Mouse (Mus musculus): ENCODE measurements around the gene Micall2. TPM values are rescaled to one million over a fixed set of nuclear protein-coding genes. Genes with fewer than 3 reads are reported as not detected.
"Not testable (repeated sequence)": the region's sequence is repeated elsewhere in the genome, so short reads cannot be mapped to it uniquely, and the experiment has no call there.

Gene Micall2
- total RNA-seq (2021), result 1 to 10 TPM; 4.1 to 6.6 TPM

- peak; percentile 95 to 96 for DNase-seq
- intact Hi-C loops (cut with DNase I), result no loop called here
These were observed at the start of gene Micall2 for GRCm38 (mm10) chr5:139735677-139736503. Gene Micall2 (minus strand): TSS chr5:139736336.

GRCm38 (mm10) chr5:139781406-139781805 lies 45.3 kb upstream of the Micall2 start:
- DNase-seq, result peak; percentile 41 to 42
- intact Hi-C loops (cut with DNase I), result no loop called here

- intact Hi-C loops (cut with DNase I), result loop anchor here (2.0 kb wide), 1 partner anchor 42 kb away; the partner anchor contains the start of gene Tmem184a
- no peak for DNase-seq
These were observed 40.8 kb upstream of the Micall2 start for GRCm38 (mm10) chr5:139776966-139777365.

- intact Hi-C loops (cut with DNase I), result no loop called here
- DNase-seq, result peak; percentile 96 to 98
These were observed 39.2 kb upstream of the Micall2 start, which contains the start of gene Ints1 for GRCm38 (mm10) chr5:139775216-139775926. Gene Ints1 (minus strand): TSS chr5:139775674.

GRCm38 (mm10) chr5:139768216-139768615 lies 32.1 kb upstream of the Micall2 start:
- no peak for DNase-seq

GRCm38 (mm10) chr5:139764296-139764695 lies 28.2 kb upstream of the Micall2 start:
- intact Hi-C loops (cut with DNase I), result no loop called here
- DNase-seq, result no peak

More at GRCm38 (mm10) chr5:139768216-139768615, 32.1 kb upstream of the Micall2 start:
- intact Hi-C loops (cut with DNase I), result no loop called here

- no peak for DNase-seq
- intact Hi-C loops (cut with DNase I), result no loop called here
These were observed 22.0 kb upstream of the Micall2 start for GRCm38 (mm10) chr5:139758096-139758495.

GRCm38 (mm10) chr5:139756586-139756985 lies 20.4 kb upstream of the Micall2 start:
- no peak for DNase-seq
- intact Hi-C loops (cut with DNase I), result no loop called here

GRCm38 (mm10) chr5:139756135-139756534 lies 20.0 kb upstream of the Micall2 start:
- DNase-seq, result no peak
- intact Hi-C loops (cut with DNase I), result no loop called here

- peak; percentile 41 to 59 for DNase-seq
- intact Hi-C loops (cut with DNase I), result no loop called here
These were observed 18.6 kb upstream of the Micall2 start for GRCm38 (mm10) chr5:139754753-139755152.

GRCm38 (mm10) chr5:139750535-139750934 lies 14.4 kb upstream of the Micall2 start:
- intact Hi-C loops (cut with DNase I), result loop anchor here (1.0 to 2.0 kb wide), 2 partner anchors 33 to 214 kb away; no protein-coding TSS in a partner anchor
- DNase-seq, result peak; percentile 71 to 86

GRCm38 (mm10) chr5:139749413-139750125 lies 13.4 kb upstream of the Micall2 start:
- no peak for DNase-seq
- intact Hi-C loops (cut with DNase I), result loop anchor here (1.0 to 2.0 kb wide), 2 partner anchors 32 to 213 kb away; no protein-coding TSS in a partner anchor

GRCm38 (mm10) chr5:139745771-139746170 lies 9.6 kb upstream of the Micall2 start:
- peak; percentile 68 to 70 for DNase-seq
- intact Hi-C loops (cut with DNase I), result loop anchor here (1.0 kb wide), 1 partner anchor 28 kb away; no protein-coding TSS in a partner anchor

GRCm38 (mm10) chr5:139742640-139743039 lies 6.5 kb upstream of the Micall2 start:
- intact Hi-C loops (cut with DNase I), result not testable (repeated sequence)

GRCm38 (mm10) chr5:139738592-139739315 lies 2.6 kb upstream of the Micall2 start:
- intact Hi-C loops (cut with DNase I), result no loop called here
- no peak for DNase-seq

More at GRCm38 (mm10) chr5:139742640-139743039, 6.5 kb upstream of the Micall2 start:
- DNase-seq, result not testable (repeated sequence)

GRCm38 (mm10) chr5:139737841-139738591 lies 1.9 kb upstream of the Micall2 start:
- no peak for DNase-seq
- intact Hi-C loops (cut with DNase I), result no loop called here

GRCm38 (mm10) chr5:139736504-139736940 lies 386 bp upstream of the Micall2 start:
- intact Hi-C loops (cut with DNase I), result no loop called here
- no peak for DNase-seq

- intact Hi-C loops (cut with DNase I), result no loop called here
- DNase-seq, result no peak
These were observed 1.4 kb downstream of the Micall2 start for GRCm38 (mm10) chr5:139734746-139735145.

GRCm38 (mm10) chr5:139734016-139734415 lies 2.1 kb downstream of the Micall2 start:
- no peak for DNase-seq
- intact Hi-C loops (cut with DNase I), result no loop called here
